Mouse (Mus musculus) inflammation-experienced regulatory T-cells (primary cell): ENCODE data around the gene Armcx4. TPM values are rescaled to one million over a fixed set of nuclear protein-coding genes. Genes with fewer than 3 reads are reported as not detected.

Experiments
- polyA plus RNA-seq, 2 experiments: library from polyadenylated mRNA; unstranded; fragments of 100-300 nt; shearing (Covaris generic); gene quantifications; one replicate each; pipeline ENCODE4 v1.2.1; 2017

Gene Armcx4
- under 1 TPM; 0.82 to 0.88 TPM for polyA plus RNA-seq

DNA sequence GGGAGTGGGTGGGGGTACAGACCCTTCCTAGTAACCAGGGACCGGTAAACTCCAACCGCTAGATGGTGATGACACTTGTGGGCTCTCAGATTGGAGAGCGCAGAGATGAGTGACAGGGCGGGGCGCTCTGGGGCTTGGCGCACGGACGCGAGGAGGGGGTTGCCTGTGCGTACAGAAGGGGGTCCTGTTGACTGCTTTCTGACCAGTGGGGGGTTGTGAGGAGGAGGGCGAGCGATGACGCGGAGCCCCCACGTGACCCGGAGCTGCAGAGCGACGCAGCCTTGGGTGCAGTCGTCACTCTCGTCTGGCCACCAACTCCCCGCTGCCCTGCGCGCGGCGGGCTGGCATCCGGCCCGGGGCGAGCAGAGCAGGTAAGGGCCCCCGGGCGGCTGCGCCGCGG lies at the start of gene Armcx4:
Armcx4 (plus strand) TSS at position 253 of the 400 bp plus-strand sequence.

DNA sequence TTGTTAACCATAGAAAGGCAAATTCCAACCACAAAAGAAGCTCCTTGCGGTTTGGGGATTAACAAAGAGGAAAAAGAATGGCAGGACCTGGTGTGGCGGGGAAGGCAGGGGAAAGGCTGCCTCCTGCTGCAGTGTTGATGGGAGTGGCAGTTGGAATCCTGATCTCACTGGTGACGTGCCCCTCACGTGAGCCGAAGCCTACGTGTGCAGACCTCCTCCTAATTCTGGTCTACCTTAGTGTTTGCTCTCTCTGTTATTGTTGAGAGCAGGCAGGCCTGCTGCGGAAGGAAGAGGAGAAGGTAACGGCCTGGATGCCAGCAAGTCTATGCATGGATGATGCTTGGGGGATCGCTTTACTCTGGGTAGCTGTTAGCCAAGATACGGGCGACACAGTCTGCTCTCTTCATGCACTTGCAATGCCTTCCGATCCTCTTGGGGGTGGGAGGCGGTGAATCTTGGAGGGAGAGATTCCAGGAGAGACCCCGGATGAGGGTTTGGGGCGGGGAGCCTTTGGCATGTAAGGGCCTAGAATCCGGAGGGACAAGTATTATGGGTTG lies 31.5 kb downstream of the Armcx4 start, which contains the start of gene Armcx1:
Armcx1 (plus strand) TSS at position 212 of the 557 bp plus-strand sequence.

Other genes with a start within 250 kb of the Armcx4 start
- under 1 TPM; 0.19 to 0.92 TPM for gene Taf7l, start 210.0 kb upstream of the Armcx4 start, polyA plus RNA-seq
- gene Timm8a1, start 144.7 kb upstream of the Armcx4 start, polyA plus RNA-seq: 10 to 100 TPM; 28.3 to 46.8 TPM
- 1 to 10 TPM in 1 of 2 experiments, under 1 TPM in 1; 0.72 to 1.5 TPM for gene Btk, start 102.9 kb upstream of the Armcx4 start, polyA plus RNA-seq
- 100 to 1,000 TPM; 235 to 245 TPM for gene Rpl36a, start 100.9 kb upstream of the Armcx4 start, polyA plus RNA-seq
- gene Gla, start 85.4 kb upstream of the Armcx4 start, polyA plus RNA-seq: 1 to 10 TPM; 5.1 to 6.7 TPM
- 100 to 1,000 TPM in 1 of 2 experiments, 10 to 100 TPM in 1; 98.4 to 108 TPM for gene Hnrnph2, start 85.3 kb upstream of the Armcx4 start, polyA plus RNA-seq
- 1 to 10 TPM in 1 of 2 experiments, under 1 TPM in 1; 0.56 to 2.4 TPM for gene Armcx1, start 31.4 kb downstream of the Armcx4 start, polyA plus RNA-seq
- gene Armcx6, start 64.9 kb downstream of the Armcx4 start, polyA plus RNA-seq: 1 to 10 TPM; 1.2 to 1.7 TPM
- gene Armcx3, start 70.1 kb downstream of the Armcx4 start, polyA plus RNA-seq: 10 to 100 TPM in 1 of 2 experiments, 1 to 10 TPM in 1; 9.5 to 16.3 TPM
- gene Armcx2, start 122.7 kb downstream of the Armcx4 start, polyA plus RNA-seq: 1 to 10 TPM; 6.1 to 9.4 TPM